Mouse (Mus musculus): ENCODE measurements around the gene Ebf1.

The Ebf1 gene

GRCm38 (mm10) chr11:44703951-44704350, 86.8 kb downstream of the Ebf1 start:
- DNase-seq (ENCODE audit: low spot score in 2 of 2) = no peak

GRCm38 (mm10) chr11:44705811-44706210, 88.7 kb downstream of the Ebf1 start:
- DNase-seq (ENCODE audit: low spot score in 2 of 2) = no peak

DNA sequence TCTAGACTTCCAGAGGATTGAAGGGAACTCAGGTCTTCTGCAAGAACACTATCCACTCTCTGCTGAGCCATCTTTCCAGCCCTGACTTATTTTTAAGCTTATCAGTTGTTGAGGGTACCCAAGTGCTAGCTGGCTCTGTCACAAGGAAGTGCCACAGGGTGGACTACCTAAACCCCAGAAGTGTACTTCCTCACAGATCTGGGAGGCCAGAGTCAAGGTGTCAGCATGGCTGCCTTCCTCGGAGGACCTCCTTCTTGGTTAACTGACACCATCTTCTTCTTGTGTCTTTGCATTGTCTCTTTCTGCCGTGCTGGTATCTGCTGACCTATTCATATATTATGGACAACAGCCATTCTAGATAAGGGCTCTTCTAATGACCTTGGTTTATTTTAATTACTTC, 89.3 kb downstream of the Ebf1 start:
- no peak for DNase-seq (ENCODE audit: low spot score in 2 of 2)

DNA sequence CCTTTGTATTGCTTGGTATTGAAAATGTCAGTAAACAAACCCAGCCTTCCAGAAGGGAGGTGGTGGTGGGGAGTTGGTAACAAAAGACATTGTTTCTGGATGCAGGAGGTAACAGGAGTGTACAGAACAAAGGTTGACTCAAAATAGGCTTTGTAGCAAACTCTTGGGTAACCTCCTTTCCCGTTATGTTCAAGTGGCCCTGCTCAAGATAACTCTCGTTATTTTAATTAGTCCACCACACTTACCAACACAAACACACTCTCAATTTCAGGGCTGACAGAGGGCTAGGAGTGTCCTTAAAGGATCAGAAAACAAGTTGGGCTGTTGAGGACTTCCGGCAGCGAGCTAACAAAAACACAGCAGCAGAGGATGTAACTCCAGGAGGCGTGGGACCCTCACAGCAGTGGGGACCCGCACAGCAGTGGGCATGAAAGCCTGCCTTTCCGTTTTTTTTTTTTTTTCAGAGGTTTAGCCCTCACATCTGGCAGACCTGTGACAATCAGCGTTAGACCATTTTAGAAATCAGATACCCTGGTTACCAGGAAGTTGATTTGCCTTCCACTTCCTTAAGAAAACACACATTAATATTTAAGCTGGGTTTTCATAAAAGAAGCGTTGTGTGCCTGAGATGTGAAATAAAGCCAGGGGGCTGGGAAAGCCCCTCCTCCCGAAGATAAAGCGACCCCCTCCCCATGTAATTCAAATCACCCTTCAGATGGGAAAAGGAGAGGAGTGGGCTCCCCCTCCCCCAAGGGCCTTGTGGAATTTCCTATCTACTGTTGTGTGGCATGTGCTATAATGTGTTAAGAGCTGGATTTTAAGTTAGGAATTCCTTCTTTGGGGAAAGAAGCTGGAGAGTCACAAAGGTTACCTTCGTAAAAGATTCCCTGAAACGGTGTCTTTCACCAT, 90.5 kb downstream of the Ebf1 start:
- no peak for DNase-seq (ENCODE audit: low spot score in 2 of 2)

- DNase-seq (ENCODE audit: low spot score in 2 of 2) = no peak
These were observed 91.2 kb downstream of the Ebf1 start for GRCm38 (mm10) chr11:44708290-44708685.

GRCm38 (mm10) chr11:44709073-44709618, 92.0 kb downstream of the Ebf1 start:
- no peak for DNase-seq (ENCODE audit: low spot score in 2 of 2)

DNA sequence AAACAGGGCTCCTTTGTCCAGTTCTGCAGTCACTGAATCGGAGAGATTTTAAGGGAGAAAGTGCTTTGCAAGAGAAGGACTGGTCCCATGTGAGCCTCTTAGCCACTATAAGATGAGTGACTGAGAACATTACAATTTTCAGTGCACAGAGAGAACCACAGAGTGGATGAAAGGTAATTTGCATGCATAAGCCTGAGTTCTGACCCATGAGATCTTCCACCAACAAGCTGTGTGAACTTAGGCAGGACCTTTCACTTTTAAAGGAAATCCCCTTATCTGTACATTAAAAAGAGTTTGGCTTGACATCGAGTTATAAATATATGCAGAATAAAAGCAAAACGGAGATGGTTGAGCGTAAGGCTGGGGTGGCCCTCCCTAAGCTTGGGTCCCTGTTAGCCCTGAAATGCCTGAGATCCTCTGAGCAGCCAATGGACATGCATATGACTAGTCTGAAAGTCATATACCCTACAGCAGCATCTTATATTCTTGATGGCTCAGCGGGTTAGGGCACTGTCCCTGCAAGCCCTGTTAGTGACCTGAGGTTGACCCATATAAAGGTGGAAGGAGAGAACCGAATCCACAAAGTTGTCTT, 92.8 kb downstream of the Ebf1 start:
- no peak for DNase-seq (ENCODE audit: low spot score in 2 of 2)

- DNase-seq (ENCODE audit: low spot score in 2 of 2) = no peak
These were observed 93.7 kb downstream of the Ebf1 start for GRCm38 (mm10) chr11:44710861-44711260.

- no peak for DNase-seq (ENCODE audit: low spot score in 2 of 2)
These were observed 97.1 kb downstream of the Ebf1 start for GRCm38 (mm10) chr11:44714188-44714587.

- no peak for DNase-seq (ENCODE audit: low spot score in 2 of 2)
These were observed 98.7 kb downstream of the Ebf1 start for GRCm38 (mm10) chr11:44715776-44716175.

DNA sequence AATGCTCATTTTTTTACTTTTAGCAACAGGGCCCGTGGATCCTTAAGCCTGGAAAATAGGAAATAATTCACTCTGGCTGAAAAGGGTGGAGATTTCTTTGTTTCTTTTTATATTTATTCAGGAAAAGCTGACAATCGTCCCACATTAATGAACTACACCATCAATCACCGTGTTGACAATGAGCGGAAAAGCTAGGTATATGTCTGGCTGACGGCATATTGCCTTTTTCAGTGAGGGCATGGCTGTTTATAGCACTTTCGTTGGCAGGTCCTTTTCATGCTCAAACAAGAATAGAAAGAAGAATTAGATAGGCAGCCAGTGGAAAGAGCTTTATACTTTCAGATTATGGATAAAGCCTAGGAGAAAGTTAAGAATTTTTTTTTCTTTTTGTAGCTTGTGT, 99.8 kb downstream of the Ebf1 start:
- no peak for DNase-seq (ENCODE audit: low spot score in 2 of 2)

GRCm38 (mm10) chr11:44717636-44718035, 100.5 kb downstream of the Ebf1 start:
- DNase-seq (ENCODE audit: low spot score in 2 of 2) = no peak

- DNase-seq (ENCODE audit: low spot score in 2 of 2) = no peak
These were observed 104.9 kb downstream of the Ebf1 start for GRCm38 (mm10) chr11:44721976-44722375.

GRCm38 (mm10) chr11:44723950-44724502, 106.9 kb downstream of the Ebf1 start:
- DNase-seq (ENCODE audit: low spot score in 2 of 2) = no peak

GRCm38 (mm10) chr11:44725732-44726131, 108.6 kb downstream of the Ebf1 start:
- DNase-seq (ENCODE audit: low spot score in 2 of 2) = no peak

GRCm38 (mm10) chr11:44727376-44727775, 110.3 kb downstream of the Ebf1 start:
- DNase-seq (ENCODE audit: low spot score in 2 of 2) = no peak

DNA sequence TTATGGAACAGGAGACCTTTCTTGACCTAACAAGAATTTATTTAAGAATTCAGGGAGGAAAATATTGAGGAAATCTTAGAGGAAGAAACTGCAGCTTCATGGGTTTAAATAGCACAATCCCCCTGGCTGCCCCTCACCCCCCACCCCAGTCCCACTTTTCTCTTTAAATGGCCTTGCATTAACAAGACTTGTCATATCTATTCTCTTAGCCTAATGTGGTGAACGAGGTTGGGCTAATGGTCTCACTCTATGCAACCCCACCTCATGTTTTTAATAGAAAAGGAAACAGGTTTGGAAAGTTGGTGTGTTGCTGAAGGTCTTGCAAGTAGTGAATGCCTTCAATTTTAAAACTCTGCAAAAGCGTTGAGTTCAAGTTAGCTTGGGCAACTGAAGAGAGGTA, 110.7 kb downstream of the Ebf1 start:
- DNase-seq (ENCODE audit: low spot score in 2 of 2) = no peak

GRCm38 (mm10) chr11:44728271-44728670, 111.2 kb downstream of the Ebf1 start:
- DNase-seq (ENCODE audit: low spot score in 2 of 2) = no peak

DNA sequence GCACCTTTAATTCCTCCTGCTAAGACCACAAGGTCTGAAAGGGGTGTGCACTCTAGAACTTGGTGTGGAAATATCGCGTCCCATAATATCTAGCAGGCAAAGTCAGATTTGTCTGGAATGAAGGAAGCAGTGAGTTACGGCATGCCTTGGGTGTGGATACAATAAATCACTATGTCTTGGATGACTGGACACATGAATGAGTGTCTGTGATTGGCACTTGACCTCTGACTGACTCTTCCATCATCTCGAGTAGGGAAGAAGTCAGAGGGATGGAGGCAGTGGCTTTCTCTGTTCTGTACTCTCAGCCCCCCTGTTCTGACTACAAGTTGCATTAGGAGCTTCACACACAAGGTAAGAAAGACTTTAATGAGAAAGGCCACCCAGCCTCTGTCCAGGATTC, 112.8 kb downstream of the Ebf1 start:
- no peak for DNase-seq (ENCODE audit: low spot score in 2 of 2)

DNA sequence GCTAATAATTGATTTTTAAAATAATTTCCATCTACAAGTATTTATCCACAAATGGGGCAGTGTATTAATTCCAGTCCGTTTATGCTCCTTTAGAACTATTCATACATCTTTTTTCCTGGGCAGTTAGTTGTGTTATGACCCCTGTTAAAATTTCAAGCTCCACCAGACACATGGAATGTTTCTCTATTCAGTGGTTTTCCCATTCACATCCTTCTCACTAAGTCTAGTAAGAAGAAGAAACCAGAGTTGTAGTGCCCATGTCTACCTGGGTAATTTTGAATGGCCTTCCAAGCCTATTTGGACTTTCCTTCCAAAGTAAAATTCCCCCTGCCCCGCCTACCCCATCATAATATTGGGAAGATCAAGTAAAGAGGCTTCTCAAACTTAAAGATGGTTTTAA, 114.6 kb downstream of the Ebf1 start:
- DNase-seq (ENCODE audit: low spot score in 2 of 2) = no peak

GRCm38 (mm10) chr11:44733276-44733675, 116.2 kb downstream of the Ebf1 start:
- no peak for DNase-seq (ENCODE audit: low spot score in 2 of 2)

GRCm38 (mm10) chr11:44738046-44738445, 120.9 kb downstream of the Ebf1 start:
- no peak for DNase-seq (ENCODE audit: low spot score in 2 of 2)

DNA sequence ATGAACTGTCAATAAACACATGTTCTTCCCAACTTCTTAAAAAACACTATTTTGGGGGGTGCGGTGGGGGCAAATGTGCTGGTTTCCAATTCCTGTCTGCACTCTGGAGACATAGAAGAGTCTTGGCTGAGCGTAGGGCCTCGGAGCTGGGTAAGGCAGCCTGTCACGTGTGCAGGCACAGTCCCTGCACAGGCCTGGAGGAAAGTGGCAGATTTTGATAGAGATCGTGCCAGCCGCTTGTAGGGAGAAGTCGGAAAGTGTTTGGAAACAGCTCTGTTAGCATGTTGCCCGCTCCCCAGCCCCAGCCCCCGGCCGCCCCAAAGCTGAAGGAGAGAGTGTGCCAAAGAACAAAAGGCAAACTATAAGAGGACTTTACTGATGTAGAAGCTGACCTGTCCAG, 121.7 kb downstream of the Ebf1 start:
- no peak for DNase-seq (ENCODE audit: low spot score in 2 of 2)
